Mouse (Mus musculus): ENCODE data around the gene Krtap6-1.

DNA sequence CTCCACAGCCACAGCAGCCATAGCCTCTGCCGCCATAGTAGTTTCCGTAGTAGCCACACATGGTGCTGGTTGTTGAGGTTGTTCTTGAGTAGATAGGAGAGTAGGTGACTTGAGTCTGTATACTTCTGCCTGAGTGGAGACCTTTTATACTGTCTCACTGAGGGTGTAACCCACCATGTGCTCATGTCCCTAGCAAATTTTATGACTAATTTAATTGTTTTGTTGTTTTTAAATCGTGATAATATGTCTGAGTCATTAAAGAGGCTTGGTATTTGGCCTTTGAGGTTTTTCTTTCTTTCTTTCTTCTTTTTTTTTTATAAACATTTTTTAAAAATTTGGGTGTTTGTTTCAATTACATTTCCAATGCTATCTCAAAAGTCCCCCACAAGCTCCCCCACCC lies 16.3 kb downstream of the Krtap6-1 start, which contains the start of gene Krtap6-5:
- no peak for TF ChIP-seq CTCF (IDR thresholded peaks at IDR 0.05; ENCODE audit: insufficient read depth, low read length)
- no peak for TF ChIP-seq POLR2A (IDR thresholded peaks at IDR 0.05; ENCODE audit: borderline replicate concordance, extremely low read depth, low read depth, low read length)
